ENCODE assay signal across 8 mouse cellular contexts in the genomic region with DNA sequence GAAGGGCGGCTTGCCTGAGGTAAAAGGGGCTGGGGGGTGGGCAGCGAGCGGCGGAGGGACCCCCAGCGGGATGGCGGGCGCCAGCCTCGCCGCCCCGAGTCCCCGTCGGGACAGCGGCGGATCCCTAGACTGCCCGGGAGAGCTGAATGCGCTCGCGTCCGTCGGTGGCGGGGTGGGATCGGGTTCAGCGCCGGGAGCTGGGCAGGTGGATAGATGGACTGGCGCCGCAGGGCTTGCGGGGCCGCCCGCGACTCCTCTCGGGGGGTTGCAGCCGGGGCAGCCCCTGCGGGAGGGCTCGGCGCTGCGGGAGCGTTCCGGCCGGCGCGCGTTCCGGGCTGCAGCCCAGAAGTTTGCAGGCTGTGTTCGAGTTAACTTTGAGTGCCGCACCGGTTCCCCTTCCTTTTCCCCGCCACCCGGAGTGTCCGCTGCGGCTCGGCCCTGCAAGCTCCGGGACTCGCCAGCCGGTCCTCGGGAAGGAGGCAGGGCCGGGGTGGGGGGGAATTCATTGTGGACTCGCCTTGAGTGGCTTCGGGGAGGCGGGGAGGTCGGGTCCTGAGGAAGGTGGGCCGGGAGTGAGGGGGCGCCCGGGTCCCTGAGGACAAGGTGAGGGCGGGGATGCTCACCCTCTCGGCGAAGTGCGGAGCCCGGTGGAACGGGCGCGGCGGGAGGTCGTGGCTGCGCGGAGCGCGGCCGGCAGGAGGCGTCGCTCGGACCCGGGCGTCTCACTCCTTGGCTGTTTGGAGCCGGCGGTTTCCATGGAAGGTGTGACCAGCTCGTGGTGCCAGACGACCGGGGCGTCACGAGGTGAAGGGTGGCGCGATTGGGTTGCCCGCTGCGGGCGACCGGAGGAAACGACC. TPM values are rescaled to one million over a fixed set of nuclear protein-coding genes. Genes with fewer than 3 reads are reported as not detected.
A peak's percentile ranks its signal among the peaks of the same experiment; 100 is the strongest.
DNase-seq lines count a peak whose midpoint lies in the region; ATAC-seq and TF ChIP-seq lines count a peak whose summit lies in the region.

No protein-coding gene starts in this region.

- no peaks in the 10 kb centered on the region for H3K9me3 ChIP-seq in forebrain, embryonic 13.5 days (replicated peaks)
- H3K9me3 ChIP-seq in heart, postnatal 0 days (replicated peaks; ENCODE audit: control insufficient read depth, low read length): no peaks in the 10 kb centered on the region
- H3K9me3 ChIP-seq in liver, embryonic 14.5 days (ENCODE audit: control insufficient read depth, low read length): no peaks in the 10 kb centered on the region
- no peaks in the 10 kb centered on the region for H3K9me3 ChIP-seq in stomach, embryonic 14.5 days (ENCODE audit: control insufficient read depth, low read depth, low read length)

- peak; percentile 29 to 38 for DNase-seq in CD8-positive naive resting alpha-beta T cell, adult 2 months (ENCODE audit: low read depth in 2 of 2, low spot score in 2 of 2)
- peak; percentile 68 for DNase-seq in heart, postnatal 0 days (ENCODE audit: low spot score)
- peak; percentile 75 to 82 for DNase-seq in kidney, postnatal 36 days
- DNase-seq in liver, embryonic 14.5 days (ENCODE audit: low read depth in 3 of 3, low spot score in 3 of 3): peak in 1 of 3 experiments; percentile 16
- DNase-seq in neural tube, embryonic 10.5 days (ENCODE audit: extremely low spot score, low spot score): peak; percentile 87

- H3K4me1 ChIP-seq in brown adipose tissue, adult 24 weeks (ENCODE audit: control insufficient read depth, insufficient read depth, insufficient read length, low read length): peaks cover 6% of the 10 kb centered on the region
- H3K4me1 ChIP-seq in forebrain, embryonic 13.5 days: peaks cover 11% of the 10 kb centered on the region
- H3K4me1 ChIP-seq in heart, postnatal 0 days (ENCODE audit: control insufficient read depth, insufficient read depth): no peaks in the 10 kb centered on the region
- peaks cover 0 to 2% of the 10 kb centered on the region in 2 experiments; a peak in 1 of 4 replicates for H3K4me1 ChIP-seq in liver, embryonic 14.5 days (replicated peaks; ENCODE audit: control insufficient read depth in 2 of 2, insufficient read depth in 2 of 2, low read length in 1 of 2)
- H3K4me1 ChIP-seq in stomach, embryonic 14.5 days (ENCODE audit: control insufficient read depth, insufficient read depth, low read length): peaks cover 2% of the 10 kb centered on the region; the same call in 1 of the 2 replicates

- H3K9ac ChIP-seq in forebrain, embryonic 13.5 days: peak overlapping the region; percentile 88
- peak overlapping the region; percentile 84 for H3K9ac ChIP-seq in heart, postnatal 0 days (replicated peaks; ENCODE audit: low read depth, low read length)
- peak overlapping the region; percentile 72 for H3K9ac ChIP-seq in liver, embryonic 14.5 days (replicated peaks)
- peak overlapping the region; percentile 87 for H3K9ac ChIP-seq in stomach, embryonic 14.5 days (replicated peaks; ENCODE audit: low read depth, low read length)

- ATAC-seq in forebrain, embryonic 13.5 days: peak; percentile 59
- ATAC-seq in heart, postnatal 0 days (ENCODE audit: insufficient read depth, low read depth): peak; percentile 24
- peak; percentile 39 for ATAC-seq in liver, embryonic 14.5 days (ENCODE audit: insufficient read depth)
- ATAC-seq in stomach, embryonic 14.5 days (ENCODE audit: insufficient number of reproducible peaks, insufficient read depth, low FRiP score, low read depth): peak; percentile 53

- peak; percentile 32; the same call in 1 of the 2 replicates for TF ChIP-seq CTCF in heart, postnatal 0 days (IDR thresholded peaks at IDR 0.05; ENCODE audit: low read depth)
- TF ChIP-seq CTCF in liver, embryonic 14.5 days (IDR thresholded peaks at IDR 0.05; ENCODE audit: low read depth): peak; percentile 28; the same call in 1 of the 2 replicates

- peak overlapping the region; percentile 74 for H3K4me2 ChIP-seq in forebrain, embryonic 13.5 days
- peak overlapping the region; percentile 91 for H3K4me2 ChIP-seq in heart, postnatal 0 days (ENCODE audit: low read depth, low read length)
- H3K4me2 ChIP-seq in liver, embryonic 14.5 days (ENCODE audit: low read depth): peak overlapping the region; percentile 98
- peak overlapping the region; percentile 69 for H3K4me2 ChIP-seq in stomach, embryonic 14.5 days (replicated peaks; ENCODE audit: low read depth, low read length)

- H3K27me3 ChIP-seq in forebrain, embryonic 13.5 days: no peaks in the 10 kb centered on the region
- no peaks in the 10 kb centered on the region for H3K27me3 ChIP-seq in heart, postnatal 0 days (ENCODE audit: control insufficient read depth, insufficient read depth, low read length)
- no peaks in the 10 kb centered on the region for H3K27me3 ChIP-seq in liver, embryonic 14.5 days (ENCODE audit: control insufficient read depth, insufficient read depth, low read length)
- no peaks in the 10 kb centered on the region for H3K27me3 ChIP-seq in stomach, embryonic 14.5 days (ENCODE audit: control insufficient read depth, insufficient read depth, low read length)

- H3K4me3 ChIP-seq in brown adipose tissue, adult 24 weeks (ENCODE audit: insufficient read depth, low read depth, low read length): peak overlapping the region; percentile 95
- peak overlapping the region; percentile 79 for H3K4me3 ChIP-seq in forebrain, embryonic 13.5 days
- peak overlapping the region; percentile 92 for H3K4me3 ChIP-seq in heart, postnatal 0 days (ENCODE audit: low read depth, low read length)
- H3K4me3 ChIP-seq in liver, embryonic 14.5 days (ENCODE audit: insufficient read depth in 1 of 2, low read depth in 2 of 2, low read length in 2 of 2): peak overlapping the region; percentile 65 to 76
- peak overlapping the region; percentile 94 for H3K4me3 ChIP-seq in stomach, embryonic 14.5 days (ENCODE audit: low read depth, low read length)

- H3K27ac ChIP-seq in brown adipose tissue, adult 24 weeks (replicated peaks; ENCODE audit: low read depth, low read length): peak overlapping the region; percentile 73
- H3K27ac ChIP-seq in forebrain, embryonic 13.5 days: peak overlapping the region; percentile 98
- peak overlapping the region; percentile 97 for H3K27ac ChIP-seq in heart, postnatal 0 days (ENCODE audit: low read depth)
- H3K27ac ChIP-seq in liver, embryonic 14.5 days: peak overlapping the region; percentile 35; the same call in 1 of the 2 replicates
- peak overlapping the region; percentile 98 for H3K27ac ChIP-seq in stomach, embryonic 14.5 days (ENCODE audit: low read length)

- 0 out of 2 replicates have a peak, but pooled peaks cover 4% of the 10 kb centered on the region for H3K36me3 ChIP-seq in forebrain, embryonic 13.5 days (ENCODE audit: poor library complexity, severe bottlenecking)
- H3K36me3 ChIP-seq in heart, postnatal 0 days (replicated peaks; ENCODE audit: control insufficient read depth, insufficient read depth, low read length): peaks cover 14% of the 10 kb centered on the region
- H3K36me3 ChIP-seq in liver, embryonic 14.5 days (replicated peaks; ENCODE audit: control insufficient read depth, insufficient read depth, low read depth): no peaks in the 10 kb centered on the region
- H3K36me3 ChIP-seq in stomach, embryonic 14.5 days (ENCODE audit: control insufficient read depth, insufficient read depth, low read length): 0 out of 2 replicates have a peak, but pooled peaks cover 4% of the 10 kb centered on the region

- no peak for TF ChIP-seq EP300 in heart, postnatal 0 days (IDR thresholded peaks at IDR 0.05; ENCODE audit: low read depth)
- TF ChIP-seq EP300 in liver, embryonic 14.5 days (IDR thresholded peaks at IDR 0.05; ENCODE audit: low read depth): no peak

- WGBS in forebrain, embryonic 13.5 days: under 1% methylated on average over 69 of the region's 97 CpGs
- 0% methylated on average over 78 of the region's 97 CpGs for WGBS in heart, postnatal 0 days
- under 1% methylated on average over 95 of the region's 97 CpGs for WGBS in liver, embryonic 14.5 days (ENCODE audit: insufficient replicate concordance)
- under 1% methylated on average over 76 of the region's 97 CpGs for WGBS in stomach, embryonic 14.5 days

RNA-seq across cellular contexts. Expression of gene Tiparp, which starts 0.6 kb away (rescaled TPM):
- polyA plus RNA-seq in brown adipose tissue, adult 24 weeks (2012; ENCODE audit: insufficient read depth, insufficient read length, missing spikeins): 33.6 and 36.1 TPM in 2 replicates
- 28.1 and 29.1 TPM in 2 replicates for polyA plus RNA-seq in forebrain, embryonic 13.5 days (2015; fragmentation: Nextera tagmentation; extraction: Ambion mirVana)
- total RNA-seq in heart, postnatal 0 days (2014; rRNA removed; ENCODE audit: low replicate concordance): 12.8 and 21.8 TPM in 2 replicates
- 14.2 and 15.2 TPM in 2 replicates for polyA plus RNA-seq in heart, postnatal 0 days (2015; fragmentation: Nextera tagmentation; extraction: Ambion mirVana)
- 1.2 and 1.5 TPM in 2 replicates for polyA plus RNA-seq in liver, embryonic 14.5 days (2012; rRNA removed)
- 4.0 and 6.1 TPM in 2 replicates for polyA plus RNA-seq in liver, embryonic 14.5 days (2014; fragmentation: Nextera tagmentation; extraction: Ambion mirVana)
- 35.7 and 42.3 TPM in 2 replicates for polyA plus RNA-seq in stomach, embryonic 14.5 days (2014; fragmentation: Nextera tagmentation; extraction: Ambion mirVana)

Comparison
In these comparisons a context has a peak if more than half of its experiments do, and no peak if none do; other contexts are left out.
1. H3K27ac ChIP-seq: peak in every context shown above with its lines; median percentile 98 in forebrain, embryonic 13.5 days; 98 in stomach, embryonic 14.5 days; 97 in heart, postnatal 0 days; 73 in brown adipose tissue, adult 24 weeks; 35 in liver, embryonic 14.5 days.